Mouse (Mus musculus) liver (tissue): ENCODE data around the gene Tshz2.
"Not testable (repeated sequence)": the region's sequence is repeated elsewhere in the genome, so short reads cannot be mapped to it uniquely, and the experiment has no call there.

Experiments
- DNase-seq: peaks from one replicate; pipeline ENCODE4 v3.0.0-alpha.2; 2020; ENCODE audit warnings: mixed read lengths

Tshz2 gene

DNA sequence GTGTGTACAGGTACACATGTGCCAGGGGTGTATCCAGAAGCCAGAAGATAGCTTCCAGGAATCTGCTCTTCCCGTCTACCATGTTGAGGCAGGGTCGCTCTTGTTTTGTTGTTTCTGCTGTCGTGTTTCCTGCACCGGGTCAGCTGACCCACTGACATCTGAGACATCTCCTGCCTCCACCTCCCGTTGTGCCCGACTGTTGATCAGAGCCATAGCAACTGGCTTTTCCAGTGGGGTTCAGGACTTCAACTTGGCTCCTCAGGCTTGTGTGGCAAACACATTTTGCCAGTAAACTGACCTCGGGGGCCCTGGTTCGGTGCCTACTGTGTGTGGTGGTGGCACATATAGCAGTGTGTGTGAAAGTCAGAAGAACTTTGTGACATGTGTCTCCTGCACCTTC, 129.5 kb downstream of the Tshz2 start:
- no peak for DNase-seq

DNA sequence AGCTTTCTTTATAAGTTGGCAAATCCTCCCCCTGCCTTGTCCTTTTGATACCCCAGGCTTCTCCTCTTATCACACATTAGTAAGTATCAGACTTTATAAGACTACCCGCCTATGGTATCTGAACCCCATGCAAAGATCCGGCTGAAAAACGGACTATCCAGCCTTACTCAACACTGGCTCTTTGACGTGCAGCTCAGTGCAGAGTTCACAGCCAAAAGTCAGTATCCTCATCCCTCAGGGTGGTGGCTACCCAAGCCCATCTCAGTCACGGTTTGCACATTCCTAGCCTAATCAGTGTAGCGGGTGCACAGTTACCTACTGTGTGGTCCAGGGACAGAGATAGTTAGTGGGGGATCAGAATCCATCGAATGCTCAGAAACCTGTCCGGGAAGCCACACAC, 130.9 kb downstream of the Tshz2 start:
- no peak for DNase-seq

DNA sequence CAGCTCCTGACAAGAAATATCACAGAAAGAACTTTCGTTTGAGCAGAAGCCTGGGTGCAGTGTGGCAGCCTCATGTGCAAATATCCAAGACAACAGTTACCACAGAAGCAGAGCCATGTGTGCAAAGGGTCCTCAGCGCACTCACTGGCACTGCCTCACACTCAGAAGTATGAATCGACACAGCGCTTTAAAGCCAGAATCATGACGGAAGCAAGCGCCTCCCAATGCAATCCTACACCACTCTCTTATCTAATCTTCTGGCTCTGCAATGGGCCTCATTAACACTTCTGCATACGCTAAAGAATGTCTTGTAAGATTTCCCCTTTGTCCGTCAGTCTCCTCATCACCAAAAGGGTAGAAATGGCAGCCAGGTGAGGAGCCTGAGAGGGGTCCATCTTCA, 133.4 kb downstream of the Tshz2 start:
- DNase-seq = no peak

DNA sequence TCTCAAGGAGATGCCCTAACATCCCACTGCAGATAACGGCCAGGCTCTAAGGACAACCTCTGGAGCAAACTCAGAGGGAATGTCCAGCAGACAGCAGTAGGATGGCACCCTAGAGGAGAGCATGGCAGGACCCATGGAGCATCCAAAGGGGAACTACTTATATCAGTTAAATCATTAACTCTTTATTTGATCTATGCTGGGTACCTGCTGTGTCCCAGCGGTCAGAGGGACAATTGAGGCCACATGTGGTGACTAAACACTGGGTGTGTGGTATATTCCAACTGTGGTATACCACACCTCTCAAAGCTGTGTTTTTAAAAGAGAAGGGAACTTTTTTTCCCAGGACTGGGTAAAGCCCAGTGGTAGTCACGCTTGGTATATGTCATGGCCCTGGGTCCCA, 134.5 kb downstream of the Tshz2 start:
- no peak for DNase-seq

DNA sequence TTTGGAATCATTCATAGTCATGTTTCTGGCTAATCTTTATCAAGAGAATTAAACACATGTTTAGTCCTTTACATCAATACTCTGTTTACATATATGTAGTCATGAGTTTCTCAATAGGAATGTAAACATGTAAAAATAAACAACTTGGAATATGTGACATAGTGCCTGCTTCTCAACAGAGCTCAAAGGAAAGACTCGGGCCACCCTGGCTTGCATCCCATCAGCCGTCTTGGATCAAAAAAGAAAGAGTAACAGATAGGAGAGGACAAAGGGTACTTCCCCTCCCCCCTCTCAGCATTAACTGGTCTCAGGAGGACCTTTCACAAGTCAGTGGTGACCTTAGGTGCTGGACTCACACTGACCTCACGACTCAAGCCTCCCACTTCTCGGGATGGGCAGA, 142.3 kb downstream of the Tshz2 start:
- DNase-seq = no peak

DNA sequence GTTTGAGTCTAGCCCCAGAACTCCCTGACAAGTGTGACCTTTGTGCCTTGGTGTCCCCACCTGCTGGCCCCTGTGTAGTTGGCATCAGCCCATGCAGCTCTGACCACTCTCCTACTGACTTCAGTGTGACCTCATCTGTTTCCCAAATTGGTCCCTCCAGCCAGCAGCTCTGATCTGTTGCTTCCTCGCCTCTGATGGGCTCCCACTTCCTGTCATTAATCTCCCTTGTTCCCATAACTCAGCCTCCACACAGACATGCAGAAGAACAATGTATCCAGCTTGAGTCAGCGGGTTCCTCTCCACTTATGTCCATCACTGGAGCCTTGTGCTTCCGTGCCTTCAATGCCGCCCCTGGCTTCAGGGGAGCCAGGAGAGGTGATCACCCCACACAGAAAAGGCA, 144.4 kb downstream of the Tshz2 start:
- peak; percentile 15 for DNase-seq

DNA sequence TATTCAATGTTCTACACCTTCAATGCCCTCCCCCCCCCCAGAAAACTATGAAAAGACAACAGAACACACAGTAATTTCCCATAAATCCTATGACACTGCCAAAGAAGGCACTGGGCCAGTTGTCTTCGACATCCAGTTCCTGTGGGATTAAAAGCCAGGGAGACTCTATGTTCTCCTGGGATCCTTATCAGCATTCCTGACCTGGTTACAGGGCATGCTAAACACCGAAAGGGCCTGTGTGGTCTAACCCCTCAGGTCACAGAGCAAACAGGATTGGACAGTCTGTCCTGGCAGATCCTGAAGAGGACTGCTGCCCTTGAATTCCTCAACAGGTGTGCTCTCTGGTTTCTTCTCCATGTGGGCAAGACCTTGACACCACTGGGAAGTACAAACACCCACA, 145.0 kb downstream of the Tshz2 start:
- no peak for DNase-seq

DNA sequence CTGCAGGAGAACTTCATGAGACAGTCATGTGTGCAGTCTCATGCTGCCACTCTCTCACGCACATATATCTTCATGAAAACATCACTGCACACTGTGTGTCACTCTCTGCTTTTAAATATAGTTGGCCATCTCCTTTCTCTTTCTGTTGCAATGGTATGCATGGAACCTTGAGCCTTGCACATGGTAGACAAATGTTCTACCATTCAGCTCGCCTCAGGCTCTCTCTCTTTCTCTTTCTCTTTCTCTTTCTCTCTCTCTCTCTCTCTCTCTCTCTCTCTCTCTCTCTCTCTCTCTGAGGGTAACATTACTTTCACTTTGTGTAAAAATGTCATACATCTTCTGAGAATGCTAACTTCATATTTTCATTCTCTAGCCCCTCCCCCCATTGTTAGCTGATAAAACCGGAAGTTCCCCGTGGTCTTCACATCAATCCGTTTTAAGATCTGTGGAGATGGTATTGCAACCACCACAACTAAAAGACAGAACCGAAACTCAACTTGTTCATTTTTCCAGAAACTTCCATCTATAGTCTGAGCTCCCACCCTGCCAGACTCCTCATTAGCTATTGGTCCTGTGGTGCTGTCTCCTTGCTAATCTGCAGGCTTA, 146.0 kb downstream of the Tshz2 start:
- DNase-seq = no peak

DNA sequence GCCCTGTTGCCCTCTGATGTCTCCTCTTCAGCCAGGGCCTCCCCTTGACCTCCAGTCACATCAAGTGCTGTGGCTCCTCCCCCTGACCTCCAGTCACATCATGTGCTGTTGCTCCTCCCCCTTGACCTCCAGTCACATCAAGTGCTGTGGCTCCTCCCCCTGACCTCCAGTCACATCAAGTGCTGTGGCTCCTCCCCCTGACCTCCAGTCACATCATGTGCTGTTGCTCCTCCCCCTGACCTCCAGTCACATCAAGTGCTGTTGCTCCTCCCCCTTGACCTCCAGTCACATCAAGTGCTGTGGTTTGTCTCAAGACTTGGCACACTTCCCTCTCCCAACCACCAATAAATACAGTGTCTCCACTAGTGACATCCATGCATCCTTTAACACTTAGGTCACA, 148.9 kb downstream of the Tshz2 start:
- not testable (repeated sequence) for DNase-seq

DNA sequence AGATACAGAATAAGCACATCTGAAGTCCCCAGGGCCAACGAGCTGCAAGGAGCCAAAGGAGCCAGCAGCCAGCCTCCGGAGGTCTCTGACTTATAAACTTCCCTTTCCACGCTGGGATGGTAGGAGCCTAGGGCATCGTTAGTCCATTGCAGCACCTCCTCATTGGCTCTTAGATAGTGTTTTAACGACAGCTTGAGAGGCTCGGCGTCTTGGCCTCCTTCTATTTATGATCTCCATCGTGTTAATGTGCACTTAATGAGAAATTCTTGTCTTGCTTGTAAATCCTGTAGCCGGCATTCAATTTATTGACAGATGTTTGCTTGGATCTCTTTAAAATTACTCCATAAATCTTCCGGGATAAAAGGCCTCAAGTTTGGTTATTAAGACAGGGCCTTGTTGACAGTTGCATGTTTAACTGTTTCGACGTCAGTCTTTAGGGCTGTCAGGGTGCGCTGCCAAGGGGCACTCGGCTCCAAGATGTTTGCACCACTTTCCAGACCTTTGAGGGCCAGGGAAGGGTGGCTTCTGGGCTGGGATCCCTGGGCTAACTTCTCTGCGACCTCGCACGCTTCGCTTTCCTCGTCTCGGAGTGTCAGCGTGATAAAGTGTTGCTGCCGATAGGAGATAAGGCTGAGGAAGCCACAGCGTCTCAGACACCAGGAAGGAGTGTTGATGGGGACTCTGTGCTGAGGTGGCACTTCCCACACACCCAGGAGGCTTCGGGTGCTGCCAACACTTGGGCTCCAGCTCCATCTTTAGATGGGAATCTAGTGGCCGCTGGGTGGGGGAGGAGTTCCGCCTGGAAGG, 150.3 kb downstream of the Tshz2 start:
- DNase-seq = peak; percentile 41

DNA sequence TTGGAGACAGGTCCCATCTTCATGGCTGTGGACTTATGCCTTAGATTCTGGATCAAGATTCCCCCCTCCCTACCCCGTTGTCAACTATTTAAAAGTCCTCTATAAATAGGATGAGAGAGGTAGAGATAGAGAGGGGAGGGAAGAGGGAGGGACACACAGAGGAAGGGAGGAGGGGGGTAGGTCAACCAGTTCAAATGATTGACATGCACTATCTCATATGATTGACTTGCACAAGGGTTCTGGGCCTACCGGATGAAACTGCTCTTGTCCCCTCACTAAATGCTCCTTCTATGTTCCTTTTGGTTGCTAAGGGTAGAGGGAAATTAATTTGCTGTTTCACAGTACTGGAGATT, 150.8 kb downstream of the Tshz2 start:
- DNase-seq = no peak

DNA sequence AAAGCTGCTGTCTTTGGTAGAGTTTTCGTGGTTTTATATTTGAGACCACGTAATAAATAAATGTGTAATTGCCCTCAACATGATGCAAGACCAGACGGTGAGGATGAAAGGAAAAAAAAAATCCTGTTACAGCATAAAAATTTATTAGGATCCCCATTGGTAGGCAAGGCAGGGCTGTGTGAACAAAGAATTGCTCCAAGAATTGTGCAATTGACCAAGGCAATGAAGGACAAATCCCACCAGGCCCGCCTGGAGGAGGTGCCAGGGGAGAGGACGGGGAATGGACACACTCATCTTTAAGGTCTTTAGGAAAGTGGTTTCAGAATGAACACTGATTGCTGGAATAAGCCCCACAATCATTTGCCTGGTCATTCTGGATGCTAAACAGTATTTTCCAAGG, 154.6 kb downstream of the Tshz2 start:
- DNase-seq = no peak

DNA sequence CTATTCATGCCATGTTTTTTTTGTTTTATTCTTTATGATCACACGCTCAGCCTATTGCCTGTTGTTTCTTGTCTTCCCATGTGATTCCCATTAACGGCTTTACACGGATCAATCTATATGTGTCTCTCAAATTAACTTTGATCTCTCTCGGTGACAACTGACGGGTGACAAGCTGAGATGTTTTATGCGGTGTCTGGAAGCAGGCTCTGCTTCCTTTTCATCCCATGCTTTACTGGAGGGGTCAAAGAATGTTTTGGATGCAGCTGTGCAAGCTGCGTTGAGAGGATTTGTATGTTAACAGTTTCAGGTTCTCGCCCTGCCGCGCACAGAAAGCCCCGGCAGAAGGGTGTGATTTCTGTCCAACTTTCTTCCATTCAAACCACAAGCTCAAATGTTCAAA, 155.1 kb downstream of the Tshz2 start:
- no peak for DNase-seq

DNA sequence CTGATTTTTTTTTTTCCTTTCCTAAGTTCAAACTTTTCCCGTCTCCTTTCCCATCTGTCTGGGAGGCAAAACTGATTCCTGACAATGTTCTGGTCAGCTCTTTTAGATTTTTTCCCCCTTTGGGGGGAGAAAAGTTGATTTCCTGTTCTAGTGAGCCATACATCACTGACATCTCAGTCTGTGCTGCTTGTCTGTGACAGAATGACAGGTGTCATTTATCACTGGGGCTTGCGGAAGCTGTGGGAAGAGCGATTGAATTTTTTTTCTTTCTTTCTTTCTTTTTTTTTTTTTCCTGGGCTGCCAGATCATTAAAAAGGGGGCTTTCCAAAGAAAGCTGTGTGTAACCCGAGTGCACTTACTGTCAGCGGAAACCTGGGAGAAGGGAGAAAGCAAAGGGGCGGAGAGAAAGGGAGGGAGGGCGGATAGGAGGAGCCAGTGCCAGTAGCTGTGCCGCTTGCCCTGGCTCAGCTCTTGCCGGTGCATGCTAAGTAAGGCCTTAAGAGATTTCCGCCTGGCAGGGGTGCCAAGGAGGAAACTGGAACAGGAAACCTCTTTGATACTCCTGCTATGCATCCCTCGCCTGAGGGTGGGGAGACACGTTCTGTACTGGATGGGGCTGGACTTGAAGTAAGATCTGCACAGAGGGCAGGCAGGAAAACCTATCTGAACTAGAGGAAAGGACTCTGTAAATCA, 157.8 kb downstream of the Tshz2 start:
- DNase-seq = peak; percentile 54

DNA sequence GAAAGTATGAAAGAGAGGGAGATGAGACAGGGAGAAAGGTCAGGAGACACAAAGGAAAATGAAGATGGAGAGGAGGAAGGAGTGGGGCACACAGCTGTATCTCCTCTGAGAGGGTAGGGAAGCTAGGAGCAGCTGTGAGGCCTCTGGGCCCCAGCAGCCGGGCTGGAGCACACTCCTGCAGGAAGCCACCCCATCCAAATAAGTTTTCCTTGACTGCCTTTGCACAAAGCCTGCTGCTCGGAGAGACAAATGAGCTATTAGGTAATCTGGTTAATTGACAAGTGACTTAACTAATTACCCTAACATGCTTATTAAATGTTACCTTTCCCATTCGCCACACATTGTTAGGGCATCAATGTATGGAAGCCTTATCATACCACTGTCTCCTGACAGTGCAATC, 159.9 kb downstream of the Tshz2 start:
- DNase-seq = no peak

DNA sequence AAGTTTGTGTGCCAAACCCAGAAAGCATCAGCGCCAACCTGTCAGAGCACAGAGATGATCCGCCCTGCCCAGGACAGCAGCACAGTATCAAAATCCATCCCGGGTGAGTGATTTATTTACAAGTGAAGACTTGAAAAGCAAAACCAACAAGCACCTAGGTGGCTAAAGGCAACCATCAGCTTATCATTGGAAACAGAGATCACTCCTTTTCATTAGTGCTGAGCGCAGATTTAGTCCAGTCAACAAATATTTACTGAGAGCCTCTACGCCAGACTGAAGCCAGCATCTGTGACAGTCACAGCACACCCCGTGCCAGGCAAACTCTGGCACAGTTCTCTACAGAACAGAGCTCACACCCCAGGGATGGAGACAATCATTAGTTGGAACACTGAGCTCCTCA, 169.4 kb downstream of the Tshz2 start:
- no peak for DNase-seq

DNA sequence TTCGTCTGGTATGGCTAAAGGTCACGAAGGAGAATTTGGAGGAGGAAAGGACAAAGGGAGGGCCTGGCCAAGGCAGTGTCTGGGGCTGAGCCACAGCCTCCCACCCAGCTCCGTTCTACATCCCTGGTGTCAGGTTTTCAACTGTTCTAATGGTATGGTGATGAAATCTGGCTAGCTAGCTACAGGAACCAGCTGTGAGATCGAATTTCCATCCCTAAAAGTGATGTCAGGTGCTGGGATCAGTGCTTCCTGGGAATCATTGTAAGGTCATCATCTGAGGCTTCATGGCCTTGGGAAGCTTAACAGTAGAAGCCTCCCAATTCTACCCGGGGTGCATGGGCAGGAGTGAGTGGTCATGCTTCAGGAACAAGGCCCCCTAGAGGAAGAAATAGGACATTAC, 171.6 kb downstream of the Tshz2 start:
- no peak for DNase-seq

DNA sequence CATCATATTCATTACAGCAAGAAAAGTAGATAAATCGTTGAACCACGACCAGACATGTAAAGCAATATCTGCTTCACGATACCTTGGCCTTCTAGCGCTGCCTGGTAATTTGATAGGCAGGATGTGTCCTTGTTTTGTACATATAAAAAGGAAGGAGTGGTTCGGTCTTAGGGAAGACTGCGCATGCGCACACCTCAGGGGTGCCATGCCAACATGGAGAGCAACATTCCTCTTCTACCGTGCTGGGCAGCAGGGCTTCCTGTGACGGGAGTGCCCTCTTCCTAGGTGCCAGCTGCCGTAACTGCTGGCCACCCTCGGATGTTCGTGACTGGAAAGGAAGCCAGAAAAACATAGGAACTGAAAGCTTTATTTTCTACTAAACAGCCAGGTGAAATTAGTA, 172.7 kb downstream of the Tshz2 start:
- DNase-seq = no peak

DNA sequence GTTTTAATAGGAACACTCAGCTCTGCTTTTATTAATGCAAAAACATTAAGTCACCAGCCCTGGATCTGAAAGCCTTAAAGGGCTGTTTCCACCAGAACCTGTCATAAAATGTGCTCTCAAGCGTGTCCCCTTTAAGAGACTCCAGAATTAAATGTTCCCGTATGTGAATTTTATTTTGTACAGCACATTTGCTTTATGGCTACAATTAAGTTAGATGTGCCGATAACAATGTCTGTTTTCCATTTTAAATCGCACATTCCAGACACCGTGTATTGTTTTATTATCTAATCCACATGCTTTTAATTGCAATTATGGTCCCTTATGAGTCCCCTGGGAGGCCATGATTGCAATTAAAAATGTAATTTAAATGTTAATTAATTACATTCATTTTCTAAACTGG, 178.8 kb downstream of the Tshz2 start:
- no peak for DNase-seq

DNA sequence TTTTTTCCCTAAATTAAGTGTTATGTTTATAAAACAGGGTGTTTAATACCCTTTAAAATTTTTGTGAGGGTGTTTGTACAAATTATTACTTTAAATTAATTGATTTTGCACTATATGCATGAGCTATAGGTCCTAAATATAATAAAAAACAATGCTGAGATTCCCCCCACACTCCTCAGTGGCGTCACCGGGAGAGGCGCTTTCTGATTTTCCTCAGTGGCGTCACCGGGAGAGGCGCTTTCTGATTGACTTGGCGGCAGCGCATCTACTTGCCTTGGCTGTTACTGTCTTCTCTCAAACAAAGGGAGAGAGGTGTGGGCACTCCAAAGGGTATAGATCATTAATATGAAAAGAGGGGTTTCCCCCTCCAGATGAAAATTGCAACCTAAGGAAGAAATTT, 179.2 kb downstream of the Tshz2 start:
- DNase-seq = no peak

DNA sequence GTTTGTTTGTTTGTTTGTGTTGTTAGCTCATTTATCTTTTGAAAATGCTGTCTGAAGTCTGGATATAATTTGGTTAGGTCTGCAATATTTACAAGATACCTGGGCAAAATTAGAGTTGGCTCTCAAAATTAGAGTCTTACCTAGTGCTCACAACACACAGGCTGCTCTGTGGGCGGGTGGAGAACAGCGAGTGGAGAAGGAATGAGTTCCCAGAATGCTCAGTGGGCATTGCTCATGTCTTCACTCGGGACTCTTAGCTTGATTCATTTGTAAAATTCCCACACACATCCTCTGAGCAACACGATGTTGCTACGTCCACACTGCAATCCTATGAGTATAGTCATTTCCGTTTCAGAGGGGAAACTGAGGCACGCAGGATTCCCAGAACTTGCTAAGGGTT, 180.1 kb downstream of the Tshz2 start:
- DNase-seq = no peak

DNA sequence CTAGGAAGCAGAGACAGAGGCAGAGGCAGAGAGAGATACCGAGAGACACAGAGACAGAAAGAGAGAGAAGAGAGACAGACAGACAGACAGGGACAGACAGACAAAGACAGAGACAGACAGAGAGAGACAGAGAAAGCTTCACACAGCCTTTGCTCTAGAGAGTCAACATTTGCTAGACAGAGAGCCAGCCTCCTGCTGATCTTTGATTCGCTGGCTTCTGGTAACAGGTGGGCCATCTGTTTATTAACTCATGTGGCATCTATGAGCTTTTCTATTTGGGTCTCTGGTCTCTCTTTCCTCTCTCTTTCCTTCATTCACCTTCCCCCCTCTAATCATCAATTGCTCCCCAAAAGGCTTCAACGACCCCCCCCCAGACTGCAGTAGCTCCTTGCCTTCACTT, 181.5 kb downstream of the Tshz2 start:
- DNase-seq = no peak

DNA sequence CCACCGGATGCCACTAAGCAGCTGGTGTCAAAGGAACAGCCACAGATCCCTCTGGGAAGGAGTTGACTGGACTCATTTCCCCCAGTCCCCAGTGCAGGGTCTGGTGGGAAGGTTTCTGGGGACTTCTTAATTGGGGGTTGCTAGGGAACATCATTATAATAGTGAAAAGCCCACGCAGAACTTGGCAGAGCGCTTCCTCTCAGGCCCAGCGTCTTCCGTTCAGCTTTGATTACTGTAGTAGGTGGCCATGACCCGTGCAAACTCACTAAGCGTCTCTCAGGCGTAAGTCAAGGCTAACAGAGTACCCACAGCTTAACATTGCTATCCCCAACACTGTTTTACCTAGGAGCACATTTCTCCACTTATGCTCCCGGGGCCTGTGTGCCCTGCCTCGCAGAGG, 181.9 kb downstream of the Tshz2 start:
- DNase-seq = no peak

DNA sequence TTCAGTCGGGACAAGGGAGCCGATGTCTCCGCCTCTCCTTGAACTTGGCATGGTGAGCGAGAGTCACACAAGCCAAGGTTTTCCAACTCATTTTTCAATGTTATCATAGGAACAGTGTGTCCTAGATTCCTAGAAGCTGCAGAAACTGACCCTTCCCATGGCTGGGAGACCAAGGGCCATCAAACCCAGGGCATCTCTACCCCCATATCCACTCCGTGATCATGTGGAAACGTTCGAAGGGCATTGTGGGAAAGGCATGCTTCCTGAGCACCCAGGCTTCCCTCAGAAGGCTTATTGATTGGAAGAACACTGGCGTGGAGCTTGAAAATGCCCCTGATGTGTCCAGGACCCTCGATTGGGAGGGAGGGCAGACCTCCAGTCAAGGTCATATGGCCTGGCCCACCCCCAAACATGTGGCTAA, 188.2 kb downstream of the Tshz2 start:
- DNase-seq = no peak
